Mouse (Mus musculus): Measurements from ENCODE around the gene Coro2b. TPM values are rescaled to one million over a fixed set of nuclear protein-coding genes. Genes with fewer than 3 reads are reported as not detected.

The Coro2b gene
- polyA plus RNA-seq, 1 experiment from 2014 or later: 16.5 TPM

DNA sequence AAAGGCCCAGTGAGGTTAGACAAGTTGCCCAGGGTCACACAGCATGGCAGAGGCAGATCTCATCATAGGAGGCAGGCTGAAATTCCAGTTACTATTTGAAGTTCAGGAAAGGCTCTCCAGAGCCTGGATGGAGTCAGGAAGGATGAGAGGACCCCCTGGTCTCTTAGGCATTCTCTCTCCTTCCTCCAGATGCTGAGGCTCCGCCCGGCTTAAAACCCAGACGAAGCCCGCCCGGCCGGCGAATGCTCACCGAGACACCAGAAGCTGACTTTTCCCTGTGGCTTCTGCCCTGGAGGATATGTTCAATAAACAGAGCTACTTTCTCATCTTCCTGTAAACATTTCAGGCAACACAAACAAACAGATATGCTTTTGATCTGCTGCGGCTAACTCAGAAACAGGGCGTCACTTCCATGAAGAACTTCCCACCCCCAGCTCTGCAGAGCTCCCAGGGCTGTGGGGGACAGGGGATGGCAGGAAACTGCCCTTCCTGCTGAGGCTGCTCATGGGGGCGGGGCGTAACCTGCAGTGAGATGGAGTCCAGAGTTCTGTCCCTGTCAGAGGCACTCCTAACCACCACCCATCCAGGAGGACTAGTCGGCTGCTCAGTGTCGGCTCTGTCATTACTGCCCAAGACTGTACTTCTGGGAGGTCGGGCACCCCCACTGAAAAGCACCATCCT lies 13.9 kb downstream of the Coro2b start:
- no peak overlapping the region for H3K4me3 ChIP-seq (ENCODE audit: low read length)
- 34% methylated on average over 15 of the region's 15 CpGs for WGBS
- H3K9ac ChIP-seq (ENCODE audit: low read depth, low read length): no peak overlapping the region; the same call in 1 of the 2 replicates
- no peaks in the 10 kb centered on the region for H3K36me3 ChIP-seq (ENCODE audit: control insufficient read depth, insufficient read depth, low read length)
- ATAC-seq (ENCODE audit: low FRiP score, low TSS enrichment): no peak
- H3K9me3 ChIP-seq (ENCODE audit: control insufficient read depth, low read length): no peaks in the 10 kb centered on the region
- H3K27ac ChIP-seq (ENCODE audit: low read depth, low read length): peak overlapping the region; percentile 73
- H3K4me1 ChIP-seq (ENCODE audit: control insufficient read depth, insufficient read depth, low read length): peaks cover 38% of the 10 kb centered on the region
- H3K27me3 ChIP-seq (ENCODE audit: control insufficient read depth, insufficient read depth, low read length): no peaks in the 10 kb centered on the region
- peak overlapping the region; percentile 15; the same call in 1 of the 2 replicates for H3K4me2 ChIP-seq (replicated peaks; ENCODE audit: low read depth, low read length)

DNA sequence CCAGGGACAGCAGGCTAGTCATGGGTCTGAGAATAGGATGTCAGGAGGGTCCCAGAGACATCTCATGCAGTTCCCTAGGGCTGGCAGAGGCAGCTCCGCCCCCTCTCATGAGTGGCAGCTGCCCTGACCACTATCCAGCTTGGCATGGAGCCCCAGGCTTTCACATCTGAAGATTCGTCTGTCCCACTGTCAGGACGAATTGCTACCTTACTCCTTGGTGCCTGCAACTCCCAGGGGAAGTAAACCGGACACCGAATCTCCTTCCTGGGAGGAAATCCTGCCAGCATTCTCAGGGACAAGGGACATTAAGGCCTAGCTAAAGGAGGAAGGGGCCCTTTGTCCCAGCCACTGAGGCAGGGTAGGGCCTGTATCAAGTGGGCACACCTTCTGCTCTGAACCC lies 14.6 kb downstream of the Coro2b start:
- Histone ChIP-seq H3K36me3 (ENCODE audit: control insufficient read depth, insufficient read depth, low read length) (no peaks in the 10 kb centered on the region), H3K27ac (ENCODE audit: low read depth, low read length) (peak overlapping the region; percentile 73), H3K9me3 (ENCODE audit: control insufficient read depth, low read length) (no peaks in the 10 kb centered on the region), H3K4me1 (ENCODE audit: control insufficient read depth, insufficient read depth, low read length) (peaks cover 38% of the 10 kb centered on the region), H3K4me2 (replicated peaks; ENCODE audit: low read depth, low read length) (no peak overlapping the region), H3K9ac (ENCODE audit: low read depth, low read length) (no peak overlapping the region; the same call in 1 of the 2 replicates), H3K27me3 (ENCODE audit: control insufficient read depth, insufficient read depth, low read length) (no peaks in the 10 kb centered on the region), H3K4me3 (ENCODE audit: low read length) (no peak overlapping the region)
- WGBS: 61% methylated on average over 5 of the region's 5 CpGs
- ATAC-seq (ENCODE audit: low FRiP score, low TSS enrichment): no peak

DNA sequence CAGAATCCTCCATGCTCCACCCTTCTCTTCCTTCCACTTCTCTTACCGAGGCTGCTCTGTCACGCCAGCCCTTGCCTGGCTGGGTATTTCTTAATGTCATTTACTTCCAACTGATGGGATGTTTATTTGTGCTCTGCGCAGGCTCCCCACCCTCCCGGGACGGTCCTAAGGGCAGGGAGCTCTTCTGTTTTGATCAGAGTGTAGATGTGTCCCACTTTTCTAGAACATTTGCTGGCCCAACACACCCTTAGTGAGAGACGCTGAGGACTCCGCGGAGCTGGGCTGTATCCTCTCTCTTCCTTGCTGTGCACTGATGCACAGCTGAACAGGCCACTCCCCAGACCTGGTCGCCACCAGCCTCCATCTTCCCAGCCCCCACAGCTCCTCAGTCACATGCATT lies 15.3 kb downstream of the Coro2b start:
- no peak overlapping the region for H3K9ac ChIP-seq (ENCODE audit: low read depth, low read length)
- H3K4me1 ChIP-seq (ENCODE audit: control insufficient read depth, insufficient read depth, low read length): peaks cover 36% of the 10 kb centered on the region
- ATAC-seq (ENCODE audit: low FRiP score, low TSS enrichment): no peak
- H3K4me2 ChIP-seq (replicated peaks; ENCODE audit: low read depth, low read length): no peak overlapping the region
- H3K27me3 ChIP-seq (ENCODE audit: control insufficient read depth, insufficient read depth, low read length): no peaks in the 10 kb centered on the region
- H3K9me3 ChIP-seq (ENCODE audit: control insufficient read depth, low read length): no peaks in the 10 kb centered on the region
- no peaks in the 10 kb centered on the region for H3K36me3 ChIP-seq (ENCODE audit: control insufficient read depth, insufficient read depth, low read length)
- no peak overlapping the region for H3K4me3 ChIP-seq (ENCODE audit: low read length)
- no peak overlapping the region for H3K27ac ChIP-seq (ENCODE audit: low read depth, low read length)
- WGBS: 46% methylated on average over 9 of the region's 9 CpGs

DNA sequence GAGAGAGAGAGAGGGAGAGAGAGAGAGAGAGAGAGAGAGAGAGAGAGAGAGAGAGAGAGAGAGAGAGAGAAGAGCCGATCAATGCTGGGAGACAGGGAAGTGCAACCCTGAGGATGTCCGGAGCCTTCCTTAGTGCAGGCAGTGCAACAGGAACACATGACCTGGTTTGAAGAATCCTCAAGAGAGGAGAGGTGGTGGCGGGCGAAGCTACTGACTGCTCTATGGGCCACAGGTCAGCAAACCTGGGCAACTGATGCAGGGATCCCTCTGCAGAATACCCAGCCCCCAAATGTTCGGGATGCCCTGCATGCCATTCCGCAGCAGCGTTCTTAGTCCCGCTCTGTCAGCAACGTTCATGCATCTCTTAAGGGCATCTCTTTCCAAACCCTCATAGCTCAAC lies 15.9 kb downstream of the Coro2b start:
- no peak overlapping the region for H3K9ac ChIP-seq (ENCODE audit: low read depth, low read length)
- H3K27ac ChIP-seq (ENCODE audit: low read depth, low read length): no peak overlapping the region
- H3K27me3 ChIP-seq (ENCODE audit: control insufficient read depth, insufficient read depth, low read length): no peaks in the 10 kb centered on the region
- H3K4me1 ChIP-seq (ENCODE audit: control insufficient read depth, insufficient read depth, low read length): peaks cover 30% of the 10 kb centered on the region
- ATAC-seq (ENCODE audit: low FRiP score, low TSS enrichment): no peak
- H3K4me3 ChIP-seq (ENCODE audit: low read length): no peak overlapping the region
- 55% methylated on average over 9 of the region's 9 CpGs for WGBS
- H3K4me2 ChIP-seq (replicated peaks; ENCODE audit: low read depth, low read length): no peak overlapping the region
- H3K9me3 ChIP-seq (ENCODE audit: control insufficient read depth, low read length): no peaks in the 10 kb centered on the region
- no peaks in the 10 kb centered on the region for H3K36me3 ChIP-seq (ENCODE audit: control insufficient read depth, insufficient read depth, low read length)

DNA sequence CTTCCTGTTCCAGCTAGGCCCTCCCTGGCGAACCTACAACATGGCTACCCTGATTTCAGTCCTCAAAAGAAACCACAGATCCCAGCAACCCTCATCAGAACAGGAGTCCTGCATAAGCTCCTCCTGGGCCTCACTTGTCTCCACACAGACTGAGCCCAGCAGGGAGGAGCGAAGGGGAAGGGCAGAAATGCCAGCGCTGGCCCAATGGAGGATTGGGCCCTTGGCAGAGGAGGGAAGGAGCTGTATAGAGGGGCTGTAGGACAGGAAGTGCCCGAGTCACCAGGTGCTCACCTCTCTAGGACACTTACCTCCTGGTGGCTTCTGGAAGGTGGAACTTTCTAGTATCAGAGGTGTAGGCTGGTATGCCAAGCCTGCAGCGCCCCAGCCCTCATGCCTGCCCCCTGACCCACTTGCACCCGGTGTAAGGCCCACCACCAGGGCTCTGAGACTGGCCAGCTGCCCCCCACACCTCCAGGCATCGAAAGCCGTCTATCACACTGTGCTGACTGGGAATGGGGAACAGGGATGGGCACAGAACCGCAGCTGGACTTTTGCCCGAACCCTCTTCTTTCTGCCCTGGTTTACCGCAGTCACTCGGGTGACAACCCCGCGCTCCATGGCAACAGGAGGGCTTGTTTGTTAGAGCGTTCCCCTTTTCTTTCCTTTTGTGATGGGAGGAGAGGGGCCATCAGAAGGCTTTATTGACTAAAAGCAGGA lies 16.9 kb downstream of the Coro2b start:
- H3K27me3 ChIP-seq (ENCODE audit: control insufficient read depth, insufficient read depth, low read length): no peaks in the 10 kb centered on the region
- H3K4me1 ChIP-seq (ENCODE audit: control insufficient read depth, insufficient read depth, low read length): peaks cover 31% of the 10 kb centered on the region
- no peak for ATAC-seq (ENCODE audit: low FRiP score, low TSS enrichment)
- 85% methylated on average over 15 of the region's 15 CpGs for WGBS
- H3K9ac ChIP-seq (ENCODE audit: low read depth, low read length): no peak overlapping the region
- no peak overlapping the region for H3K4me2 ChIP-seq (replicated peaks; ENCODE audit: low read depth, low read length)
- no peak overlapping the region for H3K4me3 ChIP-seq (ENCODE audit: low read length)
- no peaks in the 10 kb centered on the region for H3K36me3 ChIP-seq (ENCODE audit: control insufficient read depth, insufficient read depth, low read length)
- H3K9me3 ChIP-seq (ENCODE audit: control insufficient read depth, low read length): no peaks in the 10 kb centered on the region
- no peak overlapping the region for H3K27ac ChIP-seq (ENCODE audit: low read depth, low read length)

DNA sequence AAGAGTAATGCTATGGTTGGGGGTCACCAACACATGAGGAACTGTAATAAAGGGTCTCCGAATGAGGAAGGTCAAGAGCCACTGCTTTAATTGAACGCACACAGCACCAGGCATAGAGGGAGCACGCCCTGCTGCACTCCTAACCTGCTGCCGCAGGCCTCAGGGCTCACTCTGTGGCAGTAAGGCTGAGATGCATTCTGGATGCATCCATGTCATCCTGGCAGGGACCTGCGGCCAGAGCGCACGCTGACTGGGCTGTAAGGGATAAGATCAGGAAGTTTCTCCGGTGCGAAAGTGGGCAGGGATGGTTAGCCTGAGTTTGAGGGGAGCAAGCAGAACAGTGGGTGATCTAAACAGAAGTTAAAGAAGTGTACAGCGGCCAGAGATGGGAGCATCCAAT lies 17.5 kb downstream of the Coro2b start:
- H3K4me2 ChIP-seq (replicated peaks; ENCODE audit: low read depth, low read length): no peak overlapping the region
- ATAC-seq (ENCODE audit: low FRiP score, low TSS enrichment): no peak
- no peaks in the 10 kb centered on the region for H3K9me3 ChIP-seq (ENCODE audit: control insufficient read depth, low read length)
- 82% methylated on average over 10 of the region's 10 CpGs for WGBS
- no peak overlapping the region for H3K27ac ChIP-seq (ENCODE audit: low read depth, low read length)
- H3K27me3 ChIP-seq (ENCODE audit: control insufficient read depth, insufficient read depth, low read length): no peaks in the 10 kb centered on the region
- no peak overlapping the region for H3K9ac ChIP-seq (ENCODE audit: low read depth, low read length)
- peaks cover 33% of the 10 kb centered on the region for H3K4me1 ChIP-seq (ENCODE audit: control insufficient read depth, insufficient read depth, low read length)
- H3K4me3 ChIP-seq (ENCODE audit: low read length): no peak overlapping the region
- H3K36me3 ChIP-seq (ENCODE audit: control insufficient read depth, insufficient read depth, low read length): no peaks in the 10 kb centered on the region

DNA sequence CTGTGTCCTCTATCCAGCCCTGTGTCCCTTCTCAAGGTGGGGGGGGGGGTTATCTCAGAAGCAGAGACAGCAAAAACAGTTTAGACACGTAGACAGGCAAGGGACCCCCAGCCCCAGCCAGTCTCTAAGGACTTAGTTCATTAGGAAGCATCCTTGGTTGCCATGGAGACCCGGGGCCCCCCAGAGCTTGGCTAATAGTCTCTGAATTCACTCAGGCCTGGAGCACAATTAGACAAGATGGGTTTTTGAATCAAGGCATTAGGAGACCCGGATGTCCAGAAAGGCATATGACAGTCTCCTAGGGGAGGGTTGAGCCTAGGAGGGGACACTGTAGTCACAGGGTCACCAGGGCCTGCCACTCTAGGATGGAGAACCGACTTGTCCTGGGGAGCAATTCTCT lies 18.3 kb downstream of the Coro2b start:
- 64% methylated on average over 4 of the region's 4 CpGs for WGBS
- ATAC-seq (ENCODE audit: low FRiP score, low TSS enrichment): no peak
- H3K27ac ChIP-seq (ENCODE audit: low read depth, low read length): no peak overlapping the region
- H3K9me3 ChIP-seq (ENCODE audit: control insufficient read depth, low read length): no peaks in the 10 kb centered on the region
- H3K27me3 ChIP-seq (ENCODE audit: control insufficient read depth, insufficient read depth, low read length): no peaks in the 10 kb centered on the region
- peaks cover 38% of the 10 kb centered on the region for H3K4me1 ChIP-seq (ENCODE audit: control insufficient read depth, insufficient read depth, low read length)
- H3K9ac ChIP-seq (ENCODE audit: low read depth, low read length): no peak overlapping the region
- H3K4me3 ChIP-seq (ENCODE audit: low read length): no peak overlapping the region
- no peaks in the 10 kb centered on the region for H3K36me3 ChIP-seq (ENCODE audit: control insufficient read depth, insufficient read depth, low read length)
- H3K4me2 ChIP-seq (replicated peaks; ENCODE audit: low read depth, low read length): no peak overlapping the region

DNA sequence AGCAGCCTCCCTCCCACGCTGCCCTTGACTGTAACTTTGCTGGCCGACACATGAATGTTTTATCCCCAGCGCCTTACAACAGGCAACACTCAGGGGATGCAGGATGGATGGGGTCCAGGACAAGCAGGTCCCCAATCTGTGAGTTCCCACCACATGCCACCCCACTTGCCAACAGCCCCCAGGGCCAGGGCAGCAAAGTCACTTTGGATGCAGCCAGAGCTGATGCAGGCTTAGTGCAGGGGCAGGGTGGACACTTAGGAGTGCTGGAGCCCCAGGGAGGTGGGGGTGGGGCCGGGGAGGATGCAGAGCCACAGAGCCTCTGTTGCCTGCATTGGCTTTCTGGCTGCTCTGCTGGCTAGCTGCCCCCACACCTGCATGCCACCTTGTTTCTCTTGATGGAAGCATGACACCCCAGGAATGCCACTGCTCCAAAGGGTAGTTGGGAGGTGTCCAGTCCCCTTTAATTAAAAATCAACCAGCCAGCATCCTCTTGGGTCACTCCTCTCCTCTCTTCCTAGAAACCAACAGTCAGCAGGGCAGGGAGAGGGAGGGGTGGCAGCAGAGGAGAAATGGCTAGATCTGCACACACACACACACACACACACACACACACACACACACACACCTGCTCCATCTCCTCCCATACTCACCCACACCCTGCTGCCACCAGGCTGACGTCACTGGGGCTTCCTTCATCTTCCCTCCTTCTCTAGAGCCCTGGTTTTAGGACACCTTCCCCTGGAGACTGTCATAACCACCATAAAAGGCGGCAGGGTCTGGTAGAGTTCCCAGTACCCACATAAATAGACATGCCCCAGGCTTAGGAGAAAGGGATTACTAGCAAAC lies 19.5 kb downstream of the Coro2b start:
- 69% methylated on average over 6 of the region's 6 CpGs for WGBS
- peaks cover 34% of the 10 kb centered on the region for H3K4me1 ChIP-seq (ENCODE audit: control insufficient read depth, insufficient read depth, low read length)
- no peak overlapping the region for H3K27ac ChIP-seq (ENCODE audit: low read depth, low read length)
- H3K36me3 ChIP-seq (ENCODE audit: control insufficient read depth, insufficient read depth, low read length): no peaks in the 10 kb centered on the region
- no peak for ATAC-seq (ENCODE audit: low FRiP score, low TSS enrichment)
- H3K4me2 ChIP-seq (replicated peaks; ENCODE audit: low read depth, low read length): no peak overlapping the region
- no peaks in the 10 kb centered on the region for H3K27me3 ChIP-seq (ENCODE audit: control insufficient read depth, insufficient read depth, low read length)
- H3K9ac ChIP-seq (ENCODE audit: low read depth, low read length): no peak overlapping the region
- no peak overlapping the region for H3K4me3 ChIP-seq (ENCODE audit: low read length)
- no peaks in the 10 kb centered on the region for H3K9me3 ChIP-seq (ENCODE audit: control insufficient read depth, low read length)

DNA sequence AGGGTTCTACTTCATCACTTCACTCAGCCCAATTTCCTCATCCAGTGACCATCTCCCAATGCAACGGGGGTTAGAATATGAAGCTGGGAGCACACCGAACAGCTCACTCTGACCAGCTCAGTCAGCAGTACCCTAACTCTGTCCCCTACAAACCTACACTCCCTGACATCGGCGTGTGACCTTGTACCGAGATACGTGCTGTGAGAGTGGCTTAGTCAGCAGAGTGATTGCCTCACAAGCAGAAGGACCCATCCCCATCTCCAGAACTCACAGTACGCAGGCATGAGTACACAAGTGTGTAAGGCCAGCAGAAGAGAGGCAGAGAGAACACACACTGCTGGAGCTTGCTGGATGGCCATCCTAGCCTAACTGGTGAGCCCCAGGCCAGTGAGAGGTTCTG lies 21.7 kb downstream of the Coro2b start:
- H3K4me2 ChIP-seq (replicated peaks; ENCODE audit: low read depth, low read length): no peak overlapping the region
- H3K36me3 ChIP-seq (ENCODE audit: control insufficient read depth, insufficient read depth, low read length): no peaks in the 10 kb centered on the region
- WGBS: 89% methylated on average over 7 of the region's 7 CpGs
- H3K4me1 ChIP-seq (ENCODE audit: control insufficient read depth, insufficient read depth, low read length): peaks cover 20% of the 10 kb centered on the region
- no peaks in the 10 kb centered on the region for H3K27me3 ChIP-seq (ENCODE audit: control insufficient read depth, insufficient read depth, low read length)
- ATAC-seq (ENCODE audit: low FRiP score, low TSS enrichment): no peak
- no peaks in the 10 kb centered on the region for H3K9me3 ChIP-seq (ENCODE audit: control insufficient read depth, low read length)
- no peak overlapping the region for H3K4me3 ChIP-seq (ENCODE audit: low read length)
- H3K27ac ChIP-seq (ENCODE audit: low read depth, low read length): peak overlapping the region; percentile 77; the same call in 1 of the 2 replicates
- H3K9ac ChIP-seq (ENCODE audit: low read depth, low read length): no peak overlapping the region

All from kidney, embryonic 14.5 days (tissue).